Mouse (Mus musculus): ENCODE results near the gene Prelp. TPM values are rescaled to one million over a fixed set of nuclear protein-coding genes. Genes with fewer than 3 reads are reported as not detected.

Gene Prelp
- total and polyA plus RNA-seq, 3 experiments: 44.4 to 70.2 (median 54.7) TPM

GRCm38 (mm10) chr1:133899043-133899542, 22.1 kb downstream of the Prelp start:
- no peak for DNase-seq

DNA sequence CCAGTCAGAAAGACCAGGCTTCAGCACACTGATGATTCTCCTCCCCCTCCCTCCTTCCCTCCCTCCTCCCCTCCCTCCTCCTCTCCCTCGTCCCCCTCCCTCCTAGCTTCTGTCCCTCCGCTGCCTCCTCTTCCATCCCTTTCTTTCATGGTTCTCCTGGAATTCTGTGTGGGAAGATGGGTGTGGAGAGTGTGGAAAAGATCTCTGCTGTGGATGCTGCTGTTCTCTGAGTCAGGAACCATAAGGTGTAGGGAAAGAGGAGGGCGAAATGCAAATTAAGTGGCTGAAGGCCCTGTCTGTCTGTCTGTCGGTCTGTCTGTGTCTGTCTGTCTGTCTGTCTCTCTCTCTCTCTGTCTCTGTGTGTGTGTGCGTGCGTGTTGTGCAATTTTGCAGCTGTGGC, 23.9 kb downstream of the Prelp start:
- DNase-seq: no peak

- peak; percentile 69 for DNase-seq
Measured at GRCm38 (mm10) chr1:133891489-133891888, 29.7 kb downstream of the Prelp start.

DNA sequence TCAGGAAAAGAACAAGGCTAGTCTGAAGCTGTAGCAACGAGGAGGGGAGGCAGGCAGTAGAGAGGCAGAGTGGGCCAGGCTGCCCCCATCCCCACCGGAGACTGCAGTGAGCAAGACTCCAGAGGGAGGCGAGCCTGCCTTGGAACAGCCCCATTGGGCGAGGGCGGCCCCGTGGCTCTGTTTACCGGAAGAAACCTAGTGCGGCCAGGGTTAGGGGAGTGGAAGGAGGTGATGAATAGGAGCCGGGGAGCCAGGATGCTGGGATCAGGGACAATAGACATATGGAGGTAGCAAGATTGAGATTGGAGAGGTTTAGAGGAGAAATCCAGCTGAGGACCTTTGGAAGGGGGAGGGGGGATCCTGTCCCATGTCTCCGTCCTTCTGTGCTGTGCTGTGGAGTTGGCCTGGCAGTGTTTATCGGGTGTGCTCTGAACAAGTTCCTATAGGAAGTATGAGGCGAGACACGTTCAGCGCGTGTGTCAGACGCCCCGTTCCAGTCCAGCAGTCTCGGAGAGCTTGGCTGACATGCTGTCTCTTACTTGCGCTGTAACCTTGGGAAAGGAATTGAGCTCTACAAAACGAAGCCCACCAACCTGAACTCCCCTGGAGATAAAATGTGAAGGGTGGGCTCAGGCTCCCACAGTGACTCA, 31.1 kb downstream of the Prelp start:
- no peak for DNase-seq

- no peak for DNase-seq
Measured at GRCm38 (mm10) chr1:133887538-133888250, 33.5 kb downstream of the Prelp start.

- no peak for DNase-seq
Measured at GRCm38 (mm10) chr1:133887044-133887443, 34.2 kb downstream of the Prelp start.

DNA sequence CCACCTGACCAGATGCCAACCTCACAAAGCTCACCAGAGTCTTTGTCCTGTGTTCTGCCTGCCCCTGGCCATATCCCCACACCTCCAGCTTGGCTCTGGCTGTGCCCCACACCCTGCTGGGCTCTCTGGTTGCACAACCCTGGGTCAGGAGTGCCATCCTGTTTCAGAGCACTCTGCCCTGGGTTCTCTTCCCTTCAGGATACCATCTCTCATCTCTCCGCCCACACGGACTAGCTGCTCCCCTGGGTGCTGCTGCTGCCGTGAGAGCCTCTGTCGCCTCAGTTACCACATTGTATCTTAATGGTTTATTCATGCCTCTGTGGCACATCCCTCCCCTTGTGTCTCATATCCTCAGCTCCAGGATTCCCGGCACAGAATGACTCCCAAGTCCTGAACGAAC, 34.8 kb downstream of the Prelp start:
- no peak for DNase-seq

- DNase-seq: no peak
Measured at GRCm38 (mm10) chr1:133885811-133886210, 35.4 kb downstream of the Prelp start.

DNA sequence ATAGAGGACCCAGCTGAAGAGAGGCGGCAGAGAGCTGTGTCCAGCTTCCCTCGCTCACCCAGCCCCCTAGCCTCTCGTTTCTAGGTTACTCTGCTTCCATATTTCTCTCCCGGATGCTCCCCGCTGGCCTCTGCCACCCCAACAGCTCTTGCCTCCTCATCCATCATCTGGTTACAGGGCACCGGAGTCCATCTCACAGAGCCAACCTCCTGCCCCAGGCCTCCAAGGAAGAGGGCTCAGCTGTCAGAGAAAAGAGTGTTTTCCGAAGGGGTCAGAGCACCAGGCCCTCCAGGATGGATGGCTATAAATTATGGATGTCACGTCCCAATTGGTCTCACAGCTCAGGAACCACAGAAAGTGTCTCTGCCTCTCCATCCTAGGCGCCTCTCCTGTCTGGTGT, 36.5 kb downstream of the Prelp start:
- DNase-seq: no peak

DNA sequence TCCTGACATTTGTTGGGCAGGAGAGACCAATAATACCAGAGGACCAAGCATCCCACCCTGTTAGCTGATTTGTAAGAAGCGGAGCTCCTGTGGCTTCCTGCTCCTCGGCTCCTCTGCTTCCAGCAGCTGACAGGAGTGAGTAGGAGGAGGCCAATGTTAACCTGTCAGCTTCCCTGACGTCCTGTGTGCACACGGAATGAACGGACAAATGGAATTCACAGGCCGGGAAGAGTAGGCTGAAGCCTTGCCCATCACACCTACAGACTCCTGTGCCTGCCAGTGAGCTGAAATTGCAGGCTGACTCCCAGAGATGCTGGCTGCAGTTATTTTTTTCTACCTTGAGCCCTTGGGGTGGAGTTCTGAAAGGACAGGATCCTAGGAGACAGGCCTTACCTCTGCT, 37.1 kb downstream of the Prelp start:
- no peak for DNase-seq

DNA sequence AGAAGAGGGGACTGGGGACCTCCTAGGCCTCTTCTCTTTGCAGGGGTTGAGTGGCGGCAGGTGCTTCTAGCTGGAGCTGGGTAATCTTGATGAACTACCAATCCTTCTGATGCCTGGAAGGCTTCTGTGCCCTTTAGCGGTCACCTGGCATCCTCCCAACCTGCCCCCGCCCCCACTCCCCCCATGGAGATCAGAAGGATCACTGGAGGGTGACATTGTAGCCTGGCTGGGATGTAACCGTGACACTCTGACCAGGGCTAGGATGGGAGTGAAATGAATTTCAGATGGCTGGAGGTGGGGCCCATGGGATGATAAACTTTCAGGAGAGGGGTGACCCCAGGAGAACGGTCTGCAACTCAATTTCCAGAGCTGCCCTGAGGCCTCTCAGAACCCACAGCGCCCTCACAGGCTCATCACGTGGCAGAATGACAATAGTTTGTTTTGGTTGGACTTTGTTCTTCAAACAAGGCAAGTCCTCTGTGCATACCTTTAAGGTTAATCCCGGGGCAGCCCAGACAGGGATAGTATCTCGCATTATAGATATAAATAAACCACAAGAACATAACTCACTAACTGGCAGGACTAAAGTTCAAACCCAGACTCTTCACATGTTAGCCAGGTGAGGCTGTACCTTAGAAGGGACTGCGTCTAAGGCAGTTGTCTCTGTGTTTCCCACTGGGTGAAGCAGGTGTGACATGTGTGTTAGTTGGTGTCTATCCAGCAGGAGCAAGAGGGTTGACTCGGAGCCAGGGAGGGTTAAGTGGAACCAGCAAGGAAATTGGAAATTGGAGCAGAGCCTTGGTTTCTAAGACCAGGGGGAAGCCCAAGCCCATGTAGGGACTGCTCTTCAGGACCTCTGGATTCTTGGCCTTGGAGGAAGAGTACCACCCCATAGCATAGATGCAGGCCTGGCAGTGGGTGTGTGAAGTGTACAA, 38.7 kb downstream of the Prelp start:
- no peak for DNase-seq

GRCm38 (mm10) chr1:133881813-133882212, 39.4 kb downstream of the Prelp start:
- no peak for DNase-seq

- DNase-seq: peak; percentile 42
Measured at GRCm38 (mm10) chr1:133878825-133879423, 42.3 kb downstream of the Prelp start.

DNA sequence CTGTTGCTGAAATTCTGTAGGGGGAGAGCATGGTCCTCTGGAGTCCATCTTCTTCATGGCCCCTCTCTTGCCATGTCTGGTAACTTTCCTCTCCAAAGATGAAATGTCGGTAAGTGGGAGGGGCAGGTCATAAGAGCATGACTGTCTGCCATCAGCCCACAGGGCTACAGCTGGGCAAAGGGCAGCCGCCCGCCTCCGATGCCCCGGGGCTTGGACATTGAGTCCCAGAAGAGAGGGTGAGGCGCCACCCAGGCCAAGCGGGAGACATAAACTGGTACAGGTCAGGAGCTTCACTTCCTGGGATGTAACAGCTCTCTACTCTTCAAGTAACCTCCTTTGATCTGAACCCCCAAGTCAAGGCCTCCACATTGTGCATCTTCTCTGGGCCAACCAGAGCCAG, 44.3 kb downstream of the Prelp start:
- DNase-seq: no peak

- no peak for DNase-seq
Measured at GRCm38 (mm10) chr1:133873086-133873813, 48.0 kb downstream of the Prelp start.

DNA sequence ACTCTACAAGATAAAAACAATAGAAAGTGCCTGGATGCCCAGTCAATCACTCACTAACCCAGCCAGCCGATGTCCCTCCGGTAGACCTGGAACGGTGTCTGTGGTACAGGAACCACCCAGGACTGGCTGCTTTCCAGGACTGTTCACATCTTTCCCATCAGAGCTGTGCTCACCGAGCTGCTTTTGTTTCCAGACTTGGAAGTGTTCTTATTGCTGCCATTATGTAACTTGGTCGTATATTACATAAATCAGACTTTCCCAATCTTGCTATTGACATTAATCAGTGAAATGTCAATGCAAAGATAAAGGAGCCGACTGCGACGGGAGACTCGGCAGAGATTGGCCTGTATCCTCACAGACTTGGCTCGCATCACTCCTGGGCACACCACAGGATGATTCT, 50.0 kb downstream of the Prelp start:
- DNase-seq: no peak

- no peak for DNase-seq
Measured at GRCm38 (mm10) chr1:133869221-133869620, 52.0 kb downstream of the Prelp start.

- no peak for DNase-seq
Measured at GRCm38 (mm10) chr1:133863257-133863997, 57.8 kb downstream of the Prelp start.

DNA sequence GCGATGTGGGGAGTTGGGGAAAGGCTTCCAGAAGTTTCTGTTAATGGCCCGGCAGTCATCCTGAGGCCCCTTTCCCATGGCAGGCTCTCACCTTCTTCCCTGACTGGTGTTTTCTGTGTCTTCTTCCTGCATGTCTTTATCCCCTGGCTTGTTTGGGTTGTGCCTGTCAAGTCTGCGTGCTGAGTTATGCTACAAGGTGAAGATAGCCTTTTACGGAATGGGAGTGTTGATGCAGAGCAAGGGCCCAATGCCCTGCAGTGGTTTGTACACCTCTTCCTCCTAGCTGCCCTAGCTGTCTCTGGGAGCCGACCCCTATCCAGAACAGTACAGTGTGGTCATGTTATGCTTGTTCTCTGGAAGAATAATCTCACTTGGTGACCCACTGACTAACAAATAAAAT, 60.2 kb downstream of the Prelp start:
- DNase-seq: no peak

Data from adrenal gland, adult 2 months (tissue).